Mouse (Mus musculus) forebrain, postnatal 0 days (tissue): Measurements from ENCODE around the gene Cpm. TPM values are rescaled to one million over a fixed set of nuclear protein-coding genes. Genes with fewer than 3 reads are reported as not detected.
A peak's percentile ranks its signal among the peaks of the same experiment; 100 is the strongest.

ENCODE experiments used
- ATAC-seq: fragments of 200-750 bp; cut with Nextera tagmentation; 2 replicates; pipeline ENCODE4 v1.8.0; 2017; ENCODE audit warnings: mild to moderate bottlenecking, moderate library complexity
- DNase-seq: peaks from one replicate; pipeline ENCODE4 v3.0.0-alpha.2; 2015
- H3K27ac ChIP-seq: fragments of 300-500 bp; sonication (generic); 2 replicates; pipeline ENCODE4 v1.5.1; 2014; ENCODE audit warnings: low read depth, mild to moderate bottlenecking, antibody characterized with exemption, low read length, moderate library complexity, mixed read lengths
- H3K27me3 ChIP-seq: fragments of 300-500 bp; sonication (generic); 2 replicates; pipeline ENCODE4 v1.6.1; 2014; ENCODE audit warnings: mild to moderate bottlenecking, low read length, mixed read lengths; ENCODE audit not compliant: insufficient read depth
- H3K36me3 ChIP-seq: fragments of 300-500 bp; sonication (generic); 2 replicates; pipeline ENCODE4 v1.6.1; 2014; ENCODE audit warnings: mild to moderate bottlenecking, moderate library complexity; ENCODE audit not compliant: insufficient read depth
- H3K4me1 ChIP-seq: fragments of 300-500 bp; sonication (generic); 2 replicates; pipeline ENCODE4 v1.6.1; 2014; ENCODE audit warnings: antibody characterized with exemption; ENCODE audit not compliant: insufficient read depth
- H3K4me2 ChIP-seq: fragments of 300-500 bp; sonication (generic); 2 replicates; pipeline ENCODE4 v1.6.1; 2014; ENCODE audit warnings: low read depth, mild to moderate bottlenecking, moderate library complexity
- H3K4me3 ChIP-seq: fragments of 300-500 bp; sonication (generic); 2 replicates; pipeline ENCODE4 v1.5.1; 2014; ENCODE audit warnings: low read depth, low read length, mixed read lengths
- H3K9ac ChIP-seq: fragments of 300-500 bp; sonication (generic); 2 replicates; pipeline ENCODE4 v1.6.1; 2014; ENCODE audit warnings: mild to moderate bottlenecking
- H3K9me3 ChIP-seq: fragments of 300-500 bp; sonication (generic); 2 replicates; pipeline ENCODE4 v1.6.1; 2016; ENCODE audit warnings: low read length
- CTCF ChIP-seq: sonication (generic); IDR thresholded peaks from 2 replicates; pipeline ENCODE4 v1.5.1; 2016; ENCODE audit warnings: antibody characterized with exemption, control low read depth, low read depth
- WGBS: fragments of 180-500 bp; shearing (Covaris S2); extraction: QIAGEN DNeasy Blood & Tissue Kit; methylation state at CpG from one replicate; pipeline ENCODE4 v1.1.7; 2014; 5-methylcytosine and 5-hydroxymethylcytosine counted together
- polyA plus RNA-seq: library from polyadenylated mRNA; unstranded; fragments of >200 nt; fragmentation: Nextera tagmentation; extraction: Ambion mirVana; gene quantifications from 2 replicates; pipeline ENCODE4 v1.2.1, GENCODE M21; 2015
- total RNA-seq: library from RNA; depleted of rRNA; stranded (reverse); fragments of >200 nt; gene quantifications from 2 replicates; pipeline ENCODE4 v1.2.3, GENCODE M21; 2014

Cpm gene
- total and polyA plus RNA-seq, 2 experiments from 2014 or later = 3.4 to 7.5 TPM

DNA sequence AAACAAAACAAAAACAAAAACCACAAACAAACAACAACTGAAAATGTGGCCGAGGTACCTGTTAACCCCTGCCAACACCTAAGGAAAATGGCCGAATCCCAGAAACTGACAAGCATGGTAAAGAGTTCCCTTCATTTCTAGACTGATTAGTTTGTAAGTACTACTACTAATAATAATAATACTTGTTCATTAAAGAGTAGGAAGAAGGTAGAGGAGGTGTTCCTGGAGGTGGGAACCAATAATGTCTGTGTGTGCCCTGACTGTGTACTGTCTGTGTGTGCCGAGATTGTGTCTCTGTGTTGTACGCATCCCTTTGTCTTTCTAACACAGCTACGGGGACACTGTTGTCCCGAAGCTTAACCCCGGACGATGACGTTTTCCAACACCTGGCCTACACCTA lies 42.0 kb downstream of the Cpm start:
- WGBS = 88% methylated on average over 9 of the region's 9 CpGs
- no peak for TF ChIP-seq CTCF

DNA sequence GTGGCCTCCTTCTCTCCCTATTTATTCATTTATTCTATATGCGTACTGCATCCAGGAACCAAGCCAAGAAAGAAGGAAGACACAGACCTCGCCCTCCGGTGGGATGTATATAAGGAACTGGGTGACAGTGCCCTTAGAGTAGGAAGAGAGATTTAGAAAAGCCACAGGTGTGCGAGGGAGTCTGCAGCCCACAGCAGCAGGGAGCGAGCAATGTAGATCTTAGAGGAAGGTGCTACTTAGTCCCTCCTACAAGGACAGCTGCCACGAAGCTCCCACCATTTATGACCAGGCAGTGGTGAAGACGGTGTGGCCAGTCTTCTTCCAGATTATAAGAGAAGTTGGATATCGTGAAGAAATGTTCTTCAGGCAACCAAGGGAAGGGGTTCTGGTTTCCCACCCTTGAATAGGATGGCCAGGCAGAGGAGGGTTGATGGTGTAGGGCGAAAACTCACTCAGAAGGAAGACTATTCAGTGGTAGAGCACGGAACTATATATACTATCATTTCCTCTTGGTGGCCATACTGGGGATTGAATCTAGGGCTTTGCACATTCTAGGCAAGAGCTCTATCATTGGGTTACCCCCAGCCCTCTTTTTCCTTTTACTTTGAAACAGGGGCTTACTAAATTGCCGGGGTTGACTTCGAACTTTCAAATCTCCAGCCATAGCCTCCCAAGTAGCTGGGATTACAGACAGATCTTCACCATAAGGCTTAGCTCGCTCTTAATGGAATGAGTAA lies 42.8 kb downstream of the Cpm start:
- no peaks in the 10 kb centered on the region for H3K27me3 ChIP-seq
- no peak for TF ChIP-seq CTCF

More for the DNA sequence above, 42.0 kb downstream of the Cpm start:
- H3K4me1 ChIP-seq = peaks cover 3% of the 10 kb centered on the region; the same call in 1 of the 2 replicates
- H3K4me3 ChIP-seq = no peak overlapping the region
- no peak for ATAC-seq
- H3K27ac ChIP-seq = no peak overlapping the region
- H3K9me3 ChIP-seq = no peaks in the 10 kb centered on the region
- no peak overlapping the region for H3K9ac ChIP-seq
- no peak for DNase-seq
- no peak overlapping the region for H3K4me2 ChIP-seq
- H3K27me3 ChIP-seq = no peaks in the 10 kb centered on the region
- H3K36me3 ChIP-seq = no peaks in the 10 kb centered on the region

DNA sequence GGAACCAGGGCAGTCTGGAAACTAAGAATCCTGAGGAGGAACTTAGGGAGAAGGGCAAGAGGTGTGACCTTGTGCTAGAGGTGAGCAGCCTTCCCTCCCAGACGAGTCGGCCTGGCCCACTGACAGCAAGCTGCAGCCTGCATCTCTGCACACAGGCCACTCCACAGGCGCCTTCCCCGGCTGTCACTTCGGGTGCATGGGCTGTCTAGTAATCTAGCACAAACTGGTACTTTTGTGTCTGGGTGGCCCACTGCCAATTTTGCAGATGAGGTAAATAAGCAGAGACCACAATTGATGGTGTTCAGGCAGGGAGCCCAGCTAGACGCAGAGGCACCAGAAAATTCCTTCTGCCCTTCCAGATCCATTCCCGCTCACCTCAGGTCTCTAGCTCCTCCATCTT lies 43.4 kb downstream of the Cpm start:
- no peak for TF ChIP-seq CTCF
- peak; percentile 58 for DNase-seq
- H3K36me3 ChIP-seq = no peaks in the 10 kb centered on the region
- H3K27me3 ChIP-seq = no peaks in the 10 kb centered on the region
- no peak overlapping the region for H3K4me3 ChIP-seq
- H3K4me2 ChIP-seq = no peak overlapping the region
- peaks cover 3% of the 10 kb centered on the region; the same call in 1 of the 2 replicates for H3K4me1 ChIP-seq
- no peak overlapping the region for H3K9ac ChIP-seq
- ATAC-seq = no peak
- H3K9me3 ChIP-seq = no peaks in the 10 kb centered on the region
- H3K27ac ChIP-seq = no peak overlapping the region
- WGBS = 29% methylated on average over 7 of the region's 7 CpGs

More for the DNA sequence above, 42.8 kb downstream of the Cpm start:
- Histone ChIP-seq H3K4me1 (peaks cover 3% of the 10 kb centered on the region; the same call in 1 of the 2 replicates), H3K4me2 (no peak overlapping the region), H3K27ac (no peak overlapping the region), H3K36me3 (no peaks in the 10 kb centered on the region), H3K9ac (no peak overlapping the region), H3K9me3 (no peaks in the 10 kb centered on the region), H3K4me3 (no peak overlapping the region)
- WGBS = 85% methylated on average over 13 of the region's 13 CpGs
- no peak for ATAC-seq
- no peak for DNase-seq

DNA sequence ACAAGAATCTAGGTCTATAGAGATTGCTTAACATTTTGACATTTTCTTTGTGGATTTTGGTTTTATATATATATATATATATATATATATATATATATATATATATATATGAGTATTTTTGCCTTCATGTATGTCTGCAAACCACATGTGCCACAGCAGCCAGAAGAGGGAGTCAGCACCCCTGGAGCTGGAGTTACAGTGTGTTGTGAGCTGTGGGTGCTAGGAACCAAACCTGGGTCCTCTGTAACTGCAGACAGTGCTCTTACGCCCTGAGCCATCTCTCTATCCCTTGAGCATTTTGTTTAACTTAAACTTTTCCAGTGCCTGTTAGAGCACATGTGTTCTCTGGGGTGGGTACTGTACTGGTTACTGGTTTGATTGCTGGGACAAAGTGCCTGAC lies 44.6 kb downstream of the Cpm start:
- Histone ChIP-seq H3K4me1 (peaks cover 3% of the 10 kb centered on the region; the same call in 1 of the 2 replicates), H3K27me3 (no peaks in the 10 kb centered on the region), H3K4me3 (no peak overlapping the region), H3K27ac (no peak overlapping the region), H3K9ac (no peak overlapping the region), H3K4me2 (no peak overlapping the region), H3K36me3 (no peaks in the 10 kb centered on the region), H3K9me3 (no peaks in the 10 kb centered on the region)
- no peak for ATAC-seq
- TF ChIP-seq CTCF = no peak
- DNase-seq = no peak
- 97% methylated on average over 1 of the region's 1 CpGs for WGBS

DNA sequence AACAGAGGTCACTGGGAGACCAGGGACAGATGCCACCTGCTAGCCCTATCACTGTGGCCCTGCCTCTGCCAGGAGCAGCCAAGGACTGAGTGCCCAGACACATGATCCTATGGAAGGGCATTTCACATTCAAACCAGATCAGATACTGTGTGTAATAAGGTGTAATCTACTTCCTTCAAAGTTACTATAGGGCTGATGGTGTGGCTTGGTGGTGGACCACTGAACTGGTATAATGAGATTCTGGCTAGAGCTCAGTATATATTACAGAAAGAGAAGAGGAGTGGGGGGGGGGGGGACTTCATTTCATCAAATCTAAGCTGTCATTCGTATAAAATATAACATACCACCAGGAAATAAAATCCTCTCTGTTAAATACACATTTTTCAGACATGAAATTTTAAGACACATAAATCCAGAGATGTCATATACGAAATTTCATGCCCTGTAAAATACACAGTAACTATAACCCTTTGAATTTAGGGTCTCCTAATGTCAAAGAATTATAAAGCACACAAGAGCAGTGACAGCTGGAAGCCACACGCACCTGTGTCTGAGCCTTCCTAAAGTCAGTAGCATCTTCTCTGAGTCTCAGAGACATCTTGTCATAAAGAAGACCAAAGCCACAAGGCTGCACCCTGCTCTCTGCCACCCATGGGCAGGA lies 45.2 kb downstream of the Cpm start:
- Histone ChIP-seq H3K4me2 (no peak overlapping the region), H3K9ac (no peak overlapping the region), H3K36me3 (no peaks in the 10 kb centered on the region), H3K4me1 (peaks cover 3% of the 10 kb centered on the region; the same call in 1 of the 2 replicates), H3K9me3 (no peaks in the 10 kb centered on the region), H3K4me3 (no peak overlapping the region), H3K27ac (no peak overlapping the region), H3K27me3 (no peaks in the 10 kb centered on the region)
- ATAC-seq (no peak), DNase-seq (no peak)
- 83% methylated on average over 3 of the region's 3 CpGs for WGBS
- TF ChIP-seq CTCF = no peak

DNA sequence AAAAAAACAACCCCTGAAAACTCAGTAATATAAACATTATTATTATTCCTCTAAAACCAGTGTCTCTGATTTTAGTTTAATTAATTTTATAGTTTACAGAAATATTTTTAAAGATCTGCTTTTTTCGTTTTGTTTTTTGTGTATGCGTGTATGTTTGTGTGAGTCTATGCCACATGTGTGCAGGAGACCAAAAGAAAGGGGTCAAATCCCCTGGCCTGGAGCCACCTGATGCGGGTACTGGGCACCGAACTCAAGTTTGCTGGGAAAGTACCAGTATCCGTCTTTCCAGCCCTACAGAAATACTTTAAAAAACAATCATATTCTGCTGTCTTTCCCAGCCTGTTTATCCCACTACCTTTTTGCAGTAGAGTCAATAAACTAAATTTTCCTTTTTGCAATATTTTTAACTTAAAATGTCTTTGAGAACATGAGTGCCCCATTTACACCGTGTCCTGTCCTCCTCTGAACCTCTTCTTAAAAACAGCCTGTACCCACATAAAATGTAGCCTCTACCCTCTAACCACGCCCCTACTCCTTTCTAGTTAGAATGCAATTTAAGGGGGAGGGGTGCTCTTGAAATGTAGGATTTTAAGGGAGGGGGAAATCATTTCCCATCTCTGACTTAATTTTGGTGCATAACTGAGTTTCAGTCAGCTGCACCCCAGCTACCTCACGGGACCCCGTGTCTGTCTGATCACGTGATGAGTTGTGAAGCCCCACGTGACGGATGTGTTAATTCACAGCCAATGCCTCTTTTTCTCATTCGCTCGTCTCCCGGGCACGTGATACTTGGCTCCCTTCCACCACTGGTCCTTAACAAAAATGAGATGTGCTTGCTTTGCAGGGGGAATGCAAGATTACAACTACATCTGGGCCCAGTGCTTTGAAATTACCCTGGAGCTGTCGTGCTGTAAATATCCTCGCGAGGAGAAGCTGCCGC lies 46.1 kb downstream of the Cpm start:
- Histone ChIP-seq H3K27ac (peak overlapping the region; percentile 82), H3K27me3 (no peaks in the 10 kb centered on the region), H3K4me3 (peak overlapping the region; percentile 34), H3K9me3 (no peaks in the 10 kb centered on the region), H3K4me2 (peak overlapping the region; percentile 54), H3K36me3 (no peaks in the 10 kb centered on the region), H3K4me1 (peaks cover 3% of the 10 kb centered on the region; the same call in 1 of the 2 replicates), H3K9ac (peak overlapping the region; percentile 47)
- WGBS = 29% methylated on average over 20 of the region's 20 CpGs
- TF ChIP-seq CTCF = no peak
- ATAC-seq = peak; percentile 91
- DNase-seq = peak; percentile 96
